ENCODE assay signal across 21 mouse cellular contexts in genomic region chr1:98029025-98029424, GRCm38 (mm10).
A peak's percentile ranks its signal among the peaks of the same experiment; 100 is the strongest.
DNase-seq lines count a peak whose midpoint lies in the region; ATAC-seq and TF ChIP-seq lines count a peak whose summit lies in the region.
"Had no signal": no experiment of that assay in that cellular context is flagged by ENCODE, and none has a peak within 500 bp of the region (broad histone marks: within the 10 kb centered on the region; RNA-seq: fewer than 3 reads in every experiment).

No protein-coding gene starts in this region.

- H3K4me3 ChIP-seq in myocyte = no peak overlapping the region
- H3K4me3 ChIP-seq in hindbrain, embryonic 13.5 days = no peak overlapping the region
- H3K4me3 ChIP-seq: embryonic facial prominence, embryonic 10.5 days; erythroblast, embryonic 14.5 days; forebrain, embryonic 15.5 days; heart, adult 2 months; heart, embryonic 12.5 days; hindbrain, embryonic 10.5 days; hindbrain, embryonic 15.5 days had no signal

- no peak for ATAC-seq in erythroblast, adult 5-6 weeks (replicated peaks; ENCODE audit: low FRiP score, poor library complexity, severe bottlenecking)
- ATAC-seq in hindbrain, embryonic 13.5 days (ENCODE audit: low FRiP score) = no peak
- ATAC-seq: forebrain, embryonic 15.5 days; intestine, embryonic 16.5 days had no signal

- H3K27ac ChIP-seq in hindbrain, embryonic 13.5 days = no peak overlapping the region
- H3K27ac ChIP-seq: embryonic facial prominence, embryonic 10.5 days; forebrain, embryonic 15.5 days; heart, adult 2 months; hindbrain, embryonic 10.5 days; hindbrain, embryonic 15.5 days had no signal

- no peak overlapping the region for H3ac ChIP-seq in myocyte (ENCODE audit: control insufficient read depth, insufficient read length)

- H3K9me3 ChIP-seq in hindbrain, embryonic 13.5 days = no peaks in the 10 kb centered on the region
- H3K9me3 ChIP-seq: embryonic facial prominence, embryonic 10.5 days; forebrain, embryonic 15.5 days; hindbrain, embryonic 10.5 days; hindbrain, embryonic 15.5 days had no signal

- H3K27me3 ChIP-seq in myocyte (ENCODE audit: control insufficient read depth, insufficient read depth, insufficient read length) = no peaks in the 10 kb centered on the region
- no peaks in the 10 kb centered on the region for H3K27me3 ChIP-seq in hindbrain, embryonic 13.5 days
- H3K27me3 ChIP-seq: CH12.LX; forebrain, embryonic 15.5 days; heart, embryonic 12.5 days; hindbrain, embryonic 15.5 days had no signal

- no peak for TF ChIP-seq POLR2A in myocyte (IDR thresholded peaks at IDR 0.05; ENCODE audit: insufficient read length, low read depth)

- peak overlapping the region; percentile 43 for H3K4me2 ChIP-seq in myocyte (ENCODE audit: low read depth)
- no peak overlapping the region for H3K4me2 ChIP-seq in hindbrain, embryonic 13.5 days
- H3K4me2 ChIP-seq: forebrain, embryonic 15.5 days; heart, embryonic 12.5 days; hindbrain, embryonic 15.5 days had no signal

- H3K79me2 ChIP-seq in myocyte (ENCODE audit: control insufficient read depth, insufficient read depth) = no peaks in the 10 kb centered on the region

- WGBS in hindbrain, embryonic 13.5 days = 92% methylated on average over 5 of the region's 5 CpGs

- H3K4me1 ChIP-seq in hindbrain, embryonic 13.5 days (replicated peaks) = no peaks in the 10 kb centered on the region
- H3K4me1 ChIP-seq: embryonic facial prominence, embryonic 10.5 days; forebrain, embryonic 15.5 days; heart, embryonic 12.5 days; hindbrain, embryonic 10.5 days; hindbrain, embryonic 15.5 days had no signal

- no peaks in the 10 kb centered on the region for H3K36me3 ChIP-seq in myocyte (ENCODE audit: control insufficient read depth, insufficient read depth)
- H3K36me3 ChIP-seq in hindbrain, embryonic 13.5 days = no peaks in the 10 kb centered on the region
- H3K36me3 ChIP-seq: embryonic facial prominence, embryonic 10.5 days; forebrain, embryonic 15.5 days; hindbrain, embryonic 10.5 days; hindbrain, embryonic 15.5 days had no signal

- H3K9ac ChIP-seq in hindbrain, embryonic 13.5 days = no peak overlapping the region
- H3K9ac ChIP-seq: forebrain, embryonic 15.5 days; heart, embryonic 12.5 days; hindbrain, embryonic 15.5 days had no signal

- peak; percentile 63 for DNase-seq in 3134 (ENCODE audit: extremely low read depth, insufficient read length, low spot score)
- peak; percentile 91 for DNase-seq in 416B (ENCODE audit: low read depth)
- DNase-seq in fibroblast of lung, adult 2 months (ENCODE audit: low read depth) = peak; percentile 30
- DNase-seq: adrenal gland, adult 2 months; adrenal gland, postnatal 36 days; cerebellum, adult 11 months; cerebellum, adult 9-11 months; cerebellum, postnatal 36 days; gastrocnemius, postnatal 10 days; heart, adult 2 months had no signal

TF ChIP-seq in myocyte, 11 proteins besides CTCF, POLR2A, EP300 and RAD21:
- TF ChIP-seq USF1 (IDR thresholded peaks at IDR 0.05; ENCODE audit: low read depth) (no peak), CEBPB (IDR thresholded peaks at IDR 0.05; ENCODE audit: insufficient read depth, poor library complexity, severe bottlenecking) (0 out of 2 replicates have a peak, but pooled peaks have one; percentile 20)

Comparison
In these comparisons a context has a peak if more than half of its experiments do, and no peak if none do; other contexts are left out.
1. DNase-seq: peak in every context shown above with its lines; median percentile 91 in 416B; 63 in 3134; 30 in fibroblast of lung, adult 2 months.